Mouse (Mus musculus): ENCODE measurements around the gene Dlgap3.

- TF ChIP-seq CHD2 (IDR thresholded peaks at IDR 0.05; ENCODE audit: low read depth, low read length) (no peak), ZC3H11A (IDR thresholded peaks at IDR 0.05; ENCODE audit: borderline replicate concordance, low read depth, low read length) (no peak), ZNF384 (IDR thresholded peaks at IDR 0.05; ENCODE audit: low read depth, low read length) (no peak), HCFC1 (IDR thresholded peaks at IDR 0.05; ENCODE audit: borderline replicate concordance, insufficient read depth, low read length) (no peak)
Measured at GRCm38 (mm10) chr4:127251963-127252585, 83.1 kb downstream of the Dlgap3 start.

All from ES-E14 (cell line).